Mouse (Mus musculus): ENCODE results near the gene Pcdh17. TPM values are rescaled to one million over a fixed set of nuclear protein-coding genes. Genes with fewer than 3 reads are reported as not detected.
A peak's percentile ranks its signal among the peaks of the same experiment; 100 is the strongest.

The Pcdh17 gene
- polyA plus RNA-seq, 1 experiment: 9.3 TPM

- H3K4me1 ChIP-seq (ENCODE audit: control insufficient read depth, insufficient read depth, low read length): peaks cover 7% of the 10 kb centered on the region; the same call in 1 of the 2 replicates
- WGBS: 3% methylated on average over 45 of the region's 45 CpGs
- H3K27me3 ChIP-seq (ENCODE audit: control insufficient read depth, insufficient read depth, low read length): peaks cover 6% of the 10 kb centered on the region; the same call in 1 of the 2 replicates
- no peak for TF ChIP-seq CTCF (IDR thresholded peaks at IDR 0.05; ENCODE audit: borderline replicate concordance, insufficient read depth, low read depth, low read length)
- no peak for TF ChIP-seq POLR2A (IDR thresholded peaks at IDR 0.05; ENCODE audit: borderline replicate concordance, insufficient read depth, low read length)
- peak overlapping the region; percentile 45 for H3K4me3 ChIP-seq (replicated peaks; ENCODE audit: insufficient read depth, low read depth, low read length)
- DNase-seq: peak; percentile 16 to 25
- no peak overlapping the region for H3K27ac ChIP-seq (ENCODE audit: insufficient read depth, low read length)
Observed at GRCm38 (mm10) chr14:84447661-84448380, 4.5 kb downstream of the Pcdh17 start.

- H3K27ac ChIP-seq (ENCODE audit: insufficient read depth, low read length): no peak overlapping the region
- TF ChIP-seq POLR2A (IDR thresholded peaks at IDR 0.05; ENCODE audit: borderline replicate concordance, insufficient read depth, low read length) (no peak), CTCF (IDR thresholded peaks at IDR 0.05; ENCODE audit: borderline replicate concordance, insufficient read depth, low read depth, low read length) (no peak)
- 6% methylated on average over 15 of the region's 15 CpGs for WGBS
Observed at GRCm38 (mm10) chr14:84448381-84448771, 5.0 kb downstream of the Pcdh17 start.

GRCm38 (mm10) chr14:84454074-84454845 lies 10.9 kb downstream of the Pcdh17 start:
- no peak for TF ChIP-seq POLR2A (IDR thresholded peaks at IDR 0.05; ENCODE audit: borderline replicate concordance, insufficient read depth, low read length)
- no peak for TF ChIP-seq CTCF (IDR thresholded peaks at IDR 0.05; ENCODE audit: borderline replicate concordance, insufficient read depth, low read depth, low read length)
- no peak for DNase-seq
- Histone ChIP-seq H3K4me1 (ENCODE audit: control insufficient read depth, insufficient read depth, low read length) (no peaks in the 10 kb centered on the region), H3K4me3 (replicated peaks; ENCODE audit: insufficient read depth, low read depth, low read length) (no peak overlapping the region), H3K27me3 (ENCODE audit: control insufficient read depth, insufficient read depth, low read length) (no peaks in the 10 kb centered on the region), H3K27ac (ENCODE audit: insufficient read depth, low read length) (no peak overlapping the region)
- WGBS: 91% methylated on average over 4 of the region's 4 CpGs

More at GRCm38 (mm10) chr14:84448381-84448771, 5.0 kb downstream of the Pcdh17 start:
- H3K4me1 ChIP-seq (ENCODE audit: control insufficient read depth, insufficient read depth, low read length): peaks cover 7% of the 10 kb centered on the region; the same call in 1 of the 2 replicates
- peak in 1 of 2 experiments; percentile 13 for DNase-seq
- peak overlapping the region; percentile 45 for H3K4me3 ChIP-seq (replicated peaks; ENCODE audit: insufficient read depth, low read depth, low read length)
- peaks cover 6% of the 10 kb centered on the region; the same call in 1 of the 2 replicates for H3K27me3 ChIP-seq (ENCODE audit: control insufficient read depth, insufficient read depth, low read length)

GRCm38 (mm10) chr14:84475491-84475890 lies 32.1 kb downstream of the Pcdh17 start:
- WGBS: 91% methylated on average over 1 of the region's 1 CpGs
- Histone ChIP-seq H3K27me3 (ENCODE audit: control insufficient read depth, insufficient read depth, low read length) (no peaks in the 10 kb centered on the region), H3K4me1 (ENCODE audit: control insufficient read depth, insufficient read depth, low read length) (no peaks in the 10 kb centered on the region), H3K4me3 (replicated peaks; ENCODE audit: insufficient read depth, low read depth, low read length) (no peak overlapping the region), H3K27ac (ENCODE audit: insufficient read depth, low read length) (no peak overlapping the region)
- no peak for DNase-seq
- TF ChIP-seq CTCF (IDR thresholded peaks at IDR 0.05; ENCODE audit: borderline replicate concordance, insufficient read depth, low read depth, low read length) (no peak), POLR2A (IDR thresholded peaks at IDR 0.05; ENCODE audit: borderline replicate concordance, insufficient read depth, low read length) (no peak)

- H3K27ac ChIP-seq (ENCODE audit: insufficient read depth, low read length): no peak overlapping the region
- H3K27me3 ChIP-seq (ENCODE audit: control insufficient read depth, insufficient read depth, low read length): no peaks in the 10 kb centered on the region
- no peak overlapping the region for H3K4me3 ChIP-seq (replicated peaks; ENCODE audit: insufficient read depth, low read depth, low read length)
- H3K4me1 ChIP-seq (ENCODE audit: control insufficient read depth, insufficient read depth, low read length): no peaks in the 10 kb centered on the region
- WGBS: 73% methylated on average over 8 of the region's 8 CpGs
- TF ChIP-seq CTCF (IDR thresholded peaks at IDR 0.05; ENCODE audit: borderline replicate concordance, insufficient read depth, low read depth, low read length) (no peak), POLR2A (IDR thresholded peaks at IDR 0.05; ENCODE audit: borderline replicate concordance, insufficient read depth, low read length) (no peak)
- no peak for DNase-seq
Observed at GRCm38 (mm10) chr14:84476336-84476735, 33.0 kb downstream of the Pcdh17 start.

GRCm38 (mm10) chr14:84476906-84477305 lies 33.5 kb downstream of the Pcdh17 start:
- TF ChIP-seq CTCF (IDR thresholded peaks at IDR 0.05; ENCODE audit: borderline replicate concordance, insufficient read depth, low read depth, low read length): no peak
- no peak for TF ChIP-seq POLR2A (IDR thresholded peaks at IDR 0.05; ENCODE audit: borderline replicate concordance, insufficient read depth, low read length)
- WGBS: 75% methylated on average over 4 of the region's 4 CpGs
- Histone ChIP-seq H3K27ac (ENCODE audit: insufficient read depth, low read length) (no peak overlapping the region), H3K4me1 (ENCODE audit: control insufficient read depth, insufficient read depth, low read length) (no peaks in the 10 kb centered on the region), H3K27me3 (ENCODE audit: control insufficient read depth, insufficient read depth, low read length) (no peaks in the 10 kb centered on the region), H3K4me3 (replicated peaks; ENCODE audit: insufficient read depth, low read depth, low read length) (no peak overlapping the region)
- no peak for DNase-seq

GRCm38 (mm10) chr14:84477411-84477810 lies 34.0 kb downstream of the Pcdh17 start:
- Histone ChIP-seq H3K27ac (ENCODE audit: insufficient read depth, low read length) (no peak overlapping the region), H3K27me3 (ENCODE audit: control insufficient read depth, insufficient read depth, low read length) (no peaks in the 10 kb centered on the region), H3K4me3 (replicated peaks; ENCODE audit: insufficient read depth, low read depth, low read length) (no peak overlapping the region), H3K4me1 (ENCODE audit: control insufficient read depth, insufficient read depth, low read length) (no peaks in the 10 kb centered on the region)
- TF ChIP-seq CTCF (IDR thresholded peaks at IDR 0.05; ENCODE audit: borderline replicate concordance, insufficient read depth, low read depth, low read length) (no peak), POLR2A (IDR thresholded peaks at IDR 0.05; ENCODE audit: borderline replicate concordance, insufficient read depth, low read length) (no peak)
- WGBS: 37% methylated on average over 13 of the region's 13 CpGs
- no peak for DNase-seq

Measured in cerebellum, adult 2 months (tissue).